Mouse (Mus musculus) thymus, postnatal 36 days (tissue): ENCODE measurements around the gene Hdc.
"Not testable (repeated sequence)": the region's sequence is repeated elsewhere in the genome, so short reads cannot be mapped to it uniquely, and the experiment has no call there.

Experiments used
- DNase-seq, 2 experiments: peaks; one replicate each; pipeline ENCODE4 v3.0.0; 2022; ENCODE audit warnings: mixed read lengths in 2 of 2

The Hdc gene

GRCm38 (mm10) chr2:126619249-126619704 lies at the start of gene Hdc:
TSS of gene Hdc (minus strand) at chr2:126619299.
- DNase-seq, result no peak

- DNase-seq, result no peak
These were observed 49.6 kb upstream of the Hdc start for GRCm38 (mm10) chr2:126668621-126669252.

- DNase-seq, result no peak
These were observed 46.9 kb upstream of the Hdc start for GRCm38 (mm10) chr2:126665984-126666383.

GRCm38 (mm10) chr2:126663481-126663880 lies 44.4 kb upstream of the Hdc start:
- no peak for DNase-seq

- no peak for DNase-seq
These were observed 33.8 kb upstream of the Hdc start for GRCm38 (mm10) chr2:126652929-126653328.

GRCm38 (mm10) chr2:126647762-126648161 lies 28.7 kb upstream of the Hdc start:
- no peak for DNase-seq

- no peak for DNase-seq
These were observed 27.4 kb upstream of the Hdc start for GRCm38 (mm10) chr2:126646461-126646860.

- no peak for DNase-seq
These were observed 25.7 kb upstream of the Hdc start for GRCm38 (mm10) chr2:126644768-126645167.

- no peak for DNase-seq
These were observed 21.2 kb upstream of the Hdc start for GRCm38 (mm10) chr2:126640298-126640697.

- no peak for DNase-seq
These were observed 17.1 kb upstream of the Hdc start for GRCm38 (mm10) chr2:126635939-126636823.

GRCm38 (mm10) chr2:126633165-126633564 lies 14.1 kb upstream of the Hdc start:
- DNase-seq, result no peak

- DNase-seq, result no peak
These were observed 9.4 kb upstream of the Hdc start for GRCm38 (mm10) chr2:126628455-126628995.

- DNase-seq, result no peak
These were observed 4.0 kb upstream of the Hdc start for GRCm38 (mm10) chr2:126623138-126623537.

- no peak for DNase-seq
These were observed 3.4 kb upstream of the Hdc start for GRCm38 (mm10) chr2:126622455-126622854.

GRCm38 (mm10) chr2:126618470-126619179 lies 474 bp downstream of the Hdc start:
- no peak for DNase-seq

GRCm38 (mm10) chr2:126615355-126615754 lies 3.7 kb downstream of the Hdc start:
- DNase-seq, result no peak

- not testable (repeated sequence) for DNase-seq
These were observed 9.5 kb downstream of the Hdc start for GRCm38 (mm10) chr2:126609600-126609999.

GRCm38 (mm10) chr2:126607553-126608203 lies 11.4 kb downstream of the Hdc start:
- no peak for DNase-seq

GRCm38 (mm10) chr2:126606688-126607062 lies 12.4 kb downstream of the Hdc start:
- no peak for DNase-seq

- DNase-seq, result peak; percentile 25 to 49
These were observed 12.9 kb downstream of the Hdc start for GRCm38 (mm10) chr2:126606061-126606687.

- no peak for DNase-seq
These were observed 17.0 kb downstream of the Hdc start for GRCm38 (mm10) chr2:126601918-126602600.
